Mouse (Mus musculus) megakaryocyte, embryonic 14.5 days (primary cell): ENCODE results near the gene Myt1l.

Experiments
- FLI1 ChIP-seq: IDR thresholded peaks from 2 replicates; pipeline ENCODE4 v1.6.1; 2012; ENCODE audit warnings: low read length, inconsistent platforms, mixed read lengths
- GATA1 ChIP-seq: IDR thresholded peaks from 3 replicates; pipeline ENCODE4 v1.6.1; 2012; ENCODE audit warnings: mixed read lengths, low read length, inconsistent platforms, borderline replicate concordance

- no peak for TF ChIP-seq GATA1
- no peak for TF ChIP-seq FLI1
Measured at GRCm38 (mm10) chr12:29854151-29854585, 326.0 kb downstream of the Myt1l start.
